ENCODE assay signal across 29 mouse cellular contexts in genomic region chr9:42508235-42508634, GRCm38 (mm10).
"Had no signal": no experiment of that assay in that cellular context is flagged by ENCODE, and none has a peak within 500 bp of the region (broad histone marks: within the 10 kb centered on the region; RNA-seq: fewer than 3 reads in every experiment).

No protein-coding gene starts in this region.

- H3K36me3 ChIP-seq: embryonic facial prominence, embryonic 10.5 days; embryonic facial prominence, embryonic 12.5 days; embryonic facial prominence, embryonic 13.5 days; embryonic facial prominence, embryonic 15.5 days; forebrain, embryonic 10.5 days; forebrain, embryonic 12.5 days; forebrain, embryonic 15.5 days had no signal

- H3K4me1 ChIP-seq: embryonic facial prominence, embryonic 15.5 days had no signal

- H3K9me3 ChIP-seq: embryonic facial prominence, embryonic 10.5 days; embryonic facial prominence, embryonic 12.5 days; embryonic facial prominence, embryonic 13.5 days; embryonic facial prominence, embryonic 15.5 days; forebrain, embryonic 10.5 days; forebrain, embryonic 12.5 days; forebrain, embryonic 13.5 days; forebrain, embryonic 15.5 days had no signal

- H3K27ac ChIP-seq: embryonic facial prominence, embryonic 10.5 days; embryonic facial prominence, embryonic 12.5 days; embryonic facial prominence, embryonic 13.5 days; embryonic facial prominence, embryonic 15.5 days; forebrain, embryonic 10.5 days; forebrain, embryonic 12.5 days; forebrain, embryonic 13.5 days; forebrain, embryonic 15.5 days; gastrocnemius, adult 2 months; heart, adult 2 months had no signal

- DNase-seq: cerebellum, adult 2 months; cerebellum, adult 8-10 months; cerebellum, adult 9-10 months; cerebellum, adult 9-11 months; cerebellum, postnatal 10 days; cerebellum, postnatal 14 days; cerebellum, postnatal 25 days; cerebellum, postnatal 36 days; embryo, embryonic 11 days; forebrain, postnatal 0 days; gastrocnemius, adult 2 months; gastrocnemius, postnatal 10 days; gastrocnemius, postnatal 14 days; gastrocnemius, postnatal 25 days; gastrocnemius, postnatal 36 days; heart, adult 11 months; heart, adult 18-20 months; heart, adult 2 months had no signal

- ATAC-seq: forebrain, embryonic 13.5 days; forebrain, embryonic 14.5 days; forebrain, embryonic 15.5 days; forebrain, embryonic 16.5 days; forebrain, postnatal 0 days had no signal

- H3K4me2 ChIP-seq: embryonic facial prominence, embryonic 12.5 days; embryonic facial prominence, embryonic 13.5 days; embryonic facial prominence, embryonic 15.5 days; forebrain, embryonic 12.5 days; forebrain, embryonic 13.5 days; forebrain, embryonic 15.5 days had no signal

- H3K9ac ChIP-seq: embryonic facial prominence, embryonic 12.5 days; embryonic facial prominence, embryonic 13.5 days; embryonic facial prominence, embryonic 15.5 days; forebrain, embryonic 12.5 days; forebrain, embryonic 13.5 days; forebrain, embryonic 15.5 days; forebrain, postnatal 0 days had no signal

- H3K27me3 ChIP-seq: embryonic facial prominence, embryonic 12.5 days; embryonic facial prominence, embryonic 13.5 days; embryonic facial prominence, embryonic 15.5 days; forebrain, embryonic 15.5 days had no signal

- H3K4me3 ChIP-seq: embryonic facial prominence, embryonic 10.5 days; embryonic facial prominence, embryonic 12.5 days; embryonic facial prominence, embryonic 13.5 days; embryonic facial prominence, embryonic 15.5 days; erythroblast, embryonic 14.5 days; forebrain, embryonic 10.5 days; forebrain, embryonic 12.5 days; forebrain, embryonic 13.5 days; forebrain, embryonic 15.5 days; gastrocnemius, adult 2 months; heart, adult 2 months had no signal
